Comparison of ENCODE assay signal across 11 mouse cellular contexts in genomic region chr8:75047784-75048183, GRCm38 (mm10). TPM values are rescaled to one million over a fixed set of nuclear protein-coding genes. Genes with fewer than 3 reads are reported as not detected.
DNase-seq lines count a peak whose midpoint lies in the region.
"Had no signal": no experiment of that assay in that cellular context is flagged by ENCODE, and none has a peak within 500 bp of the region (broad histone marks: within the 10 kb centered on the region; RNA-seq: fewer than 3 reads in every experiment).

No protein-coding gene starts in this region.

- DNase-seq in adrenal gland, adult 2 months, result peak; percentile 31
- DNase-seq in adrenal gland, adult 18-20 months (ENCODE audit: low spot score in 2 of 2), result no peak
- peak; percentile 10 to 12 for DNase-seq in adrenal gland, postnatal 36 days
- DNase-seq in adrenal gland, adult 8-10 months, result no peak
- DNase-seq: cerebellum, adult 11 months; cerebellum, adult 18-20 months; cerebellum, adult 8-10 months; cerebellum, adult 9-11 months; cerebellum, postnatal 14 days; cerebellum, postnatal 36 days; embryo, embryonic 11 days had no signal

RNA-seq across cellular contexts. Expression of gene Tom1, which starts 14.3 kb away (rescaled TPM):
- total RNA-seq in adrenal gland, adult 2 months (2021), result 10 to 100 TPM; 42.6 to 55.1 TPM
- polyA plus RNA-seq in adrenal gland, adult 2 months (2012; rRNA removed), result 28.4 and 38.7 TPM in 2 replicates
- total RNA-seq in adrenal gland, adult 18-20 months (2021), result 10 to 100 TPM; 40.8 to 46.1 TPM
- total RNA-seq in adrenal gland, postnatal 36 days (2021), result 10 to 100 TPM; 42.5 to 46.0 TPM
- 10 to 100 TPM; 37.1 to 54.3 (median 48.0) TPM for total RNA-seq in adrenal gland, adult 8-10 months (2022)

RNA-seq across cellular contexts. Expression of gene Hmox1, which starts 45.6 kb away (rescaled TPM):
- total RNA-seq in adrenal gland, adult 2 months (2021), result 100 to 1,000 TPM in 1 of 2 experiments, 10 to 100 TPM in 1; 59.0 to 146 TPM
- polyA plus RNA-seq in adrenal gland, adult 2 months (2012; rRNA removed), result 37.4 and 66.4 TPM in 2 replicates
- total RNA-seq in adrenal gland, adult 18-20 months (2021), result 100 to 1,000 TPM in 1 of 2 experiments, 10 to 100 TPM in 1; 66.8 to 386 TPM
- 100 to 1,000 TPM in 1 of 2 experiments, 10 to 100 TPM in 1; 32.3 to 196 TPM for total RNA-seq in adrenal gland, postnatal 36 days (2021)
- 100 to 1,000 TPM in 2 of 4 experiments, 10 to 100 TPM in 2; 37.8 to 322 (median 155) TPM for total RNA-seq in adrenal gland, adult 8-10 months (2022)

RNA-seq across cellular contexts. Expression of gene Hmgxb4, which starts 54.6 kb away (rescaled TPM):
- 10 to 100 TPM; 21.3 to 21.7 TPM for total RNA-seq in adrenal gland, adult 2 months (2021)
- polyA plus RNA-seq in adrenal gland, adult 2 months (2012; rRNA removed), result 7.9 and 8.8 TPM in 2 replicates
- total RNA-seq in adrenal gland, adult 18-20 months (2021), result 10 to 100 TPM; 17.4 to 20.6 TPM
- total RNA-seq in adrenal gland, postnatal 36 days (2021), result 10 to 100 TPM; 19.0 to 24.1 TPM
- total RNA-seq in adrenal gland, adult 8-10 months (2022), result 10 to 100 TPM; 20.8 to 29.9 (median 25.2) TPM

Comparison
In these comparisons a context has a peak if more than half of its experiments do, and no peak if none do; other contexts are left out.
1. DNase-seq: peak in adrenal gland, adult 2 months (single experiment) and adrenal gland, postnatal 36 days (2 of 2); none in adrenal gland, adult 18-20 months (0 of 2) and adrenal gland, adult 8-10 months (single experiment).